Mouse (Mus musculus) heart, embryonic 15.5 days (tissue): ENCODE measurements around the gene Lats1. TPM values are rescaled to one million over a fixed set of nuclear protein-coding genes. Genes with fewer than 3 reads are reported as not detected.
A peak's percentile ranks its signal among the peaks of the same experiment; 100 is the strongest.
"Not testable (repeated sequence)": the region's sequence is repeated elsewhere in the genome, so short reads cannot be mapped to it uniquely, and the experiment has no call there.

Source experiments
- ATAC-seq: fragments of 200-750 bp; cut with Nextera tagmentation; replicated peaks from 2 replicates; pipeline ENCODE4 v1.8.0; 2017; ENCODE audit warnings: low read depth, moderate TSS enrichment; ENCODE audit not compliant: insufficient number of reproducible peaks, insufficient read depth, low FRiP score
- H3K27ac ChIP-seq: fragments of 300-500 bp; sonication (generic); 2 replicates; pipeline ENCODE4 v1.5.1; 2015; ENCODE audit warnings: mild to moderate bottlenecking, inconsistent platforms
- H3K27me3 ChIP-seq: fragments of 300-500 bp; sonication (generic); 2 replicates; pipeline ENCODE4 v1.6.1; 2015; ENCODE audit warnings: inconsistent platforms
- H3K36me3 ChIP-seq: fragments of 300-500 bp; sonication (generic); 2 replicates; pipeline ENCODE4 v1.6.1; 2015; ENCODE audit warnings: mild to moderate bottlenecking, inconsistent platforms
- H3K4me1 ChIP-seq: fragments of 300-500 bp; sonication (generic); replicated peaks from 2 replicates; pipeline ENCODE4 v1.6.1; 2015; ENCODE audit warnings: inconsistent platforms
- H3K4me2 ChIP-seq: fragments of 300-500 bp; sonication (generic); 2 replicates; pipeline ENCODE4 v1.6.1; 2015; ENCODE audit warnings: inconsistent platforms, mild to moderate bottlenecking, moderate library complexity
- H3K4me3 ChIP-seq: fragments of 300-500 bp; sonication (generic); 2 replicates; pipeline ENCODE4 v1.5.1; 2015; ENCODE audit warnings: mild to moderate bottlenecking, inconsistent platforms
- H3K9ac ChIP-seq: fragments of 300-500 bp; sonication (generic); 2 replicates; pipeline ENCODE4 v1.6.1; 2015; ENCODE audit warnings: mild to moderate bottlenecking, inconsistent platforms
- H3K9me3 ChIP-seq: fragments of 300-500 bp; sonication (generic); replicated peaks from 2 replicates; pipeline ENCODE4 v1.6.1; 2016; ENCODE audit warnings: inconsistent platforms
- WGBS: fragments of 180-500 bp; shearing (Covaris S2); methylation state at CpG from one replicate; pipeline ENCODE4 v1.1.7; 2015; ENCODE audit warnings: mixed read lengths; 5-methylcytosine and 5-hydroxymethylcytosine counted together
- polyA plus RNA-seq: library from polyadenylated mRNA; unstranded; fragments of >200 nt; fragmentation: Nextera tagmentation; extraction: Ambion mirVana; gene quantifications from 2 replicates; pipeline ENCODE4 v1.2.1, GENCODE M21; 2015

Gene Lats1
- polyA plus RNA-seq, 1 experiment from 2014 or later = 2.9 TPM

GRCm38 (mm10) chr10:7727011-7727410 is 46.0 kb downstream of the Lats1 start:
- H3K27me3 ChIP-seq = no peaks in the 10 kb centered on the region
- ATAC-seq = no peak
- H3K4me3 ChIP-seq = peak overlapping the region; percentile 87
- H3K4me2 ChIP-seq = peak overlapping the region; percentile 84
- no peaks in the 10 kb centered on the region for H3K36me3 ChIP-seq
- no peak overlapping the region for H3K27ac ChIP-seq
- no peaks in the 10 kb centered on the region for H3K9me3 ChIP-seq
- H3K4me1 ChIP-seq = peaks cover 12% of the 10 kb centered on the region
- 0 out of 2 replicates have a peak overlapping the region, but pooled peaks have one; percentile 40 for H3K9ac ChIP-seq
- WGBS = 22% methylated on average over 3 of the region's 3 CpGs

GRCm38 (mm10) chr10:7731582-7731981 is 50.6 kb downstream of the Lats1 start:
- Histone ChIP-seq H3K4me1 (peaks cover 8% of the 10 kb centered on the region), H3K4me2 (no peak overlapping the region), H3K36me3 (no peaks in the 10 kb centered on the region), H3K9ac (no peak overlapping the region), H3K9me3 (no peaks in the 10 kb centered on the region), H3K27me3 (no peaks in the 10 kb centered on the region), H3K27ac (no peak overlapping the region), H3K4me3 (no peak overlapping the region)
- ATAC-seq = no peak

GRCm38 (mm10) chr10:7737122-7737521 is 56.1 kb downstream of the Lats1 start:
- H3K4me3 ChIP-seq = no peak overlapping the region
- H3K4me1 ChIP-seq = no peaks in the 10 kb centered on the region
- H3K9me3 ChIP-seq = no peaks in the 10 kb centered on the region
- H3K4me2 ChIP-seq = no peak overlapping the region
- H3K9ac ChIP-seq = no peak overlapping the region
- peaks cover 3% of the 10 kb centered on the region; the same call in 1 of the 2 replicates for H3K36me3 ChIP-seq
- H3K27me3 ChIP-seq = no peaks in the 10 kb centered on the region
- no peak for ATAC-seq
- H3K27ac ChIP-seq = no peak overlapping the region

- H3K9me3 ChIP-seq = no peaks in the 10 kb centered on the region
- no peak overlapping the region for H3K4me2 ChIP-seq
- 76% methylated on average over 3 of the region's 3 CpGs for WGBS
- H3K4me3 ChIP-seq = no peak overlapping the region
- H3K27me3 ChIP-seq = no peaks in the 10 kb centered on the region
- H3K4me1 ChIP-seq = no peaks in the 10 kb centered on the region
- no peak for ATAC-seq
- no peak overlapping the region for H3K27ac ChIP-seq
- H3K36me3 ChIP-seq = peaks cover 4% of the 10 kb centered on the region; the same call in 1 of the 2 replicates
- H3K9ac ChIP-seq = no peak overlapping the region
Observed at GRCm38 (mm10) chr10:7737914-7738313, 56.9 kb downstream of the Lats1 start.

- H3K9me3 ChIP-seq, H3K27ac ChIP-seq, H3K4me1 ChIP-seq, ATAC-seq, H3K27me3 ChIP-seq, H3K4me2 ChIP-seq, H3K9ac ChIP-seq, H3K4me3 ChIP-seq: not testable (repeated sequence)
- peaks cover 39% of the 10 kb centered on the region for H3K36me3 ChIP-seq
- 94% methylated on average over 6 of the region's 6 CpGs for WGBS
Observed at GRCm38 (mm10) chr10:7745528-7745927, 64.5 kb downstream of the Lats1 start.

GRCm38 (mm10) chr10:7748752-7749151 is 67.7 kb downstream of the Lats1 start:
- Histone ChIP-seq H3K4me1 (no peaks in the 10 kb centered on the region), H3K4me2 (no peak overlapping the region), H3K4me3 (no peak overlapping the region), H3K9ac (no peak overlapping the region), H3K27me3 (no peaks in the 10 kb centered on the region), H3K27ac (no peak overlapping the region), H3K36me3 (peaks cover 49% of the 10 kb centered on the region), H3K9me3 (no peaks in the 10 kb centered on the region)
- ATAC-seq = no peak
- whole genome bisulfite sequencing = 80% methylated on average over 6 of the region's 6 CpGs

GRCm38 (mm10) chr10:7757544-7757943 is 76.5 kb downstream of the Lats1 start:
- H3K9me3 ChIP-seq = no peaks in the 10 kb centered on the region
- H3K9ac ChIP-seq = no peak overlapping the region
- ATAC-seq = no peak
- no peaks in the 10 kb centered on the region for H3K4me1 ChIP-seq
- H3K36me3 ChIP-seq = peaks cover 57% of the 10 kb centered on the region
- no peak overlapping the region for H3K27ac ChIP-seq
- H3K27me3 ChIP-seq = no peaks in the 10 kb centered on the region
- 78% methylated on average over 2 of the region's 2 CpGs for WGBS
- no peak overlapping the region for H3K4me3 ChIP-seq
- H3K4me2 ChIP-seq = no peak overlapping the region

Other genes with a start within 250 kb of the Lats1 start
- 5.9 and 7.4 TPM in 2 replicates for gene Ulbp1, start 207.6 kb upstream of the Lats1 start, polyA plus RNA-seq
- 1.1 and 2.1 TPM in 2 replicates for gene Lrp11, start 91.4 kb upstream of the Lats1 start, polyA plus RNA-seq
- gene Nup43, start 13.7 kb upstream of the Lats1 start, polyA plus RNA-seq = 26.8 and 31.3 TPM in 2 replicates
- 122 and 124 TPM in 2 replicates for gene Pcmt1, start 78 bp upstream of the Lats1 start, polyA plus RNA-seq
- 30.3 and 32.8 TPM in 2 replicates for gene Katna1, start 44.8 kb downstream of the Lats1 start, polyA plus RNA-seq
- gene Ginm1, start 111.6 kb downstream of the Lats1 start, polyA plus RNA-seq = 77.7 and 86.1 TPM in 2 replicates
- gene Ppil4, start 111.7 kb downstream of the Lats1 start, polyA plus RNA-seq = 28.2 and 29.2 TPM in 2 replicates
- 0.20 and 0.36 TPM in 2 replicates for gene Zc3h12d, start 151.3 kb downstream of the Lats1 start, polyA plus RNA-seq